25 mouse cellular contexts compared by ENCODE assay signal in genomic region chr9:100535618-100536262, GRCm38 (mm10). TPM values are rescaled to one million over a fixed set of nuclear protein-coding genes. Genes with fewer than 3 reads are reported as not detected.
A peak's percentile ranks its signal among the peaks of the same experiment; 100 is the strongest.
DNase-seq lines count a peak whose midpoint lies in the region; ATAC-seq and TF ChIP-seq lines count a peak whose summit lies in the region.
"Had no signal": no experiment of that assay in that cellular context is flagged by ENCODE, and none has a peak within 500 bp of the region (broad histone marks: within the 10 kb centered on the region; RNA-seq: fewer than 3 reads in every experiment).

No protein-coding gene starts in this region.

- ATAC-seq in forebrain, postnatal 0 days: no peak; the same call in 1 of the 2 replicates
- ATAC-seq in liver, embryonic 12.5 days: peak; percentile 72
- no peak for ATAC-seq in midbrain, embryonic 15.5 days (replicated peaks)
- no peak for ATAC-seq in midbrain, embryonic 13.5 days
- no peak for ATAC-seq in granulocyte monocyte progenitor cell, adult 5-6 weeks (replicated peaks; ENCODE audit: poor library complexity, severe bottlenecking)
- ATAC-seq: forebrain, embryonic 13.5 days; inflammation-experienced regulatory T-cells, adult 6 months had no signal

- H3K27me3 ChIP-seq in forebrain, postnatal 0 days (ENCODE audit: insufficient read depth, low read length): no peaks in the 10 kb centered on the region
- H3K27me3 ChIP-seq in forebrain, embryonic 10.5 days (ENCODE audit: poor library complexity, severe bottlenecking): no peaks in the 10 kb centered on the region
- no peaks in the 10 kb centered on the region for H3K27me3 ChIP-seq in liver, embryonic 12.5 days (replicated peaks)
- H3K27me3 ChIP-seq in midbrain, embryonic 15.5 days (replicated peaks): no peaks in the 10 kb centered on the region
- no peaks in the 10 kb centered on the region for H3K27me3 ChIP-seq in midbrain, embryonic 13.5 days
- H3K27me3 ChIP-seq: CH12.LX; embryonic facial prominence, embryonic 15.5 days; forebrain, embryonic 13.5 days; hindbrain, embryonic 13.5 days; limb, embryonic 15.5 days; stomach, embryonic 15.5 days had no signal

- H3K36me3 ChIP-seq in forebrain, postnatal 0 days (ENCODE audit: insufficient read depth): no peaks in the 10 kb centered on the region
- peaks cover 18% of the 10 kb centered on the region for H3K36me3 ChIP-seq in forebrain, embryonic 10.5 days (replicated peaks)
- H3K36me3 ChIP-seq in liver, embryonic 12.5 days: no peaks in the 10 kb centered on the region; the same call in 1 of the 2 replicates
- no peaks in the 10 kb centered on the region for H3K36me3 ChIP-seq in midbrain, embryonic 15.5 days (replicated peaks)
- H3K36me3 ChIP-seq in midbrain, embryonic 13.5 days: no peaks in the 10 kb centered on the region
- H3K36me3 ChIP-seq: embryonic facial prominence, embryonic 15.5 days; hindbrain, embryonic 13.5 days; limb, embryonic 15.5 days; stomach, embryonic 15.5 days had no signal

- H3K4me1 ChIP-seq in forebrain, postnatal 0 days (ENCODE audit: insufficient read depth): 0 out of 2 replicates have a peak, but pooled peaks cover 3% of the 10 kb centered on the region
- H3K4me1 ChIP-seq in forebrain, embryonic 10.5 days: no peaks in the 10 kb centered on the region
- H3K4me1 ChIP-seq in liver, embryonic 12.5 days: peaks cover 49% of the 10 kb centered on the region
- no peaks in the 10 kb centered on the region; the same call in 1 of the 2 replicates for H3K4me1 ChIP-seq in midbrain, embryonic 15.5 days
- H3K4me1 ChIP-seq in midbrain, embryonic 13.5 days (replicated peaks): no peaks in the 10 kb centered on the region
- H3K4me1 ChIP-seq: hindbrain, embryonic 13.5 days; stomach, embryonic 15.5 days had no signal

- no peaks in the 10 kb centered on the region for H3K9me3 ChIP-seq in forebrain, postnatal 0 days (ENCODE audit: low read length)
- no peaks in the 10 kb centered on the region; the same call in 1 of the 2 replicates for H3K9me3 ChIP-seq in forebrain, embryonic 10.5 days
- no peaks in the 10 kb centered on the region for H3K9me3 ChIP-seq in liver, embryonic 12.5 days (replicated peaks)
- no peaks in the 10 kb centered on the region for H3K9me3 ChIP-seq in midbrain, embryonic 15.5 days
- no peaks in the 10 kb centered on the region for H3K9me3 ChIP-seq in midbrain, embryonic 13.5 days
- H3K9me3 ChIP-seq: embryonic facial prominence, embryonic 15.5 days; limb, embryonic 15.5 days; stomach, embryonic 15.5 days had no signal

- DNase-seq in forebrain, postnatal 0 days: peak; percentile 24
- no peak for DNase-seq in forebrain, embryonic 10.5 days (ENCODE audit: extremely low spot score, low spot score)
- DNase-seq in lung, postnatal 25 days (ENCODE audit: low spot score): peak; percentile 47
- DNase-seq in lung, postnatal 4 days: no peak
- DNase-seq: adrenal gland, adult 8-10 months; cerebellum, adult 11 months; cerebellum, postnatal 14 days; heart, postnatal 14 days; kidney, adult 2 months; kidney, postnatal 10 days; retina, postnatal 1 day; thymus, adult 2 months had no signal

- no peak overlapping the region for H3K9ac ChIP-seq in forebrain, postnatal 0 days
- no peak overlapping the region for H3K9ac ChIP-seq in liver, embryonic 12.5 days
- no peak overlapping the region for H3K9ac ChIP-seq in midbrain, embryonic 15.5 days
- no peak overlapping the region for H3K9ac ChIP-seq in midbrain, embryonic 13.5 days (replicated peaks)
- H3K9ac ChIP-seq: embryonic facial prominence, embryonic 15.5 days; forebrain, embryonic 13.5 days; hindbrain, embryonic 13.5 days; limb, embryonic 15.5 days; stomach, embryonic 15.5 days had no signal

- H3K4me3 ChIP-seq in forebrain, postnatal 0 days (ENCODE audit: low read depth, low read length): no peak overlapping the region
- no peak overlapping the region for H3K4me3 ChIP-seq in forebrain, embryonic 10.5 days
- H3K4me3 ChIP-seq in liver, embryonic 12.5 days: no peak overlapping the region
- no peak overlapping the region for H3K4me3 ChIP-seq in midbrain, embryonic 15.5 days
- no peak overlapping the region for H3K4me3 ChIP-seq in midbrain, embryonic 13.5 days (replicated peaks)
- H3K4me3 ChIP-seq: embryonic facial prominence, embryonic 15.5 days; forebrain, embryonic 13.5 days; hindbrain, embryonic 13.5 days; limb, embryonic 15.5 days; stomach, embryonic 15.5 days had no signal

- no peak overlapping the region for H3K27ac ChIP-seq in forebrain, postnatal 0 days (ENCODE audit: low read depth, low read length)
- H3K27ac ChIP-seq in forebrain, embryonic 10.5 days: no peak overlapping the region
- H3K27ac ChIP-seq in liver, embryonic 12.5 days: no peak overlapping the region
- no peak overlapping the region for H3K27ac ChIP-seq in midbrain, embryonic 15.5 days
- no peak overlapping the region for H3K27ac ChIP-seq in midbrain, embryonic 13.5 days
- H3K27ac ChIP-seq: embryonic facial prominence, embryonic 15.5 days; forebrain, embryonic 13.5 days; hindbrain, embryonic 13.5 days; limb, embryonic 15.5 days; stomach, embryonic 15.5 days had no signal

- H3K4me2 ChIP-seq in forebrain, postnatal 0 days (ENCODE audit: low read depth): no peak overlapping the region
- no peak overlapping the region for H3K4me2 ChIP-seq in liver, embryonic 12.5 days
- no peak overlapping the region for H3K4me2 ChIP-seq in midbrain, embryonic 15.5 days
- H3K4me2 ChIP-seq in midbrain, embryonic 13.5 days (replicated peaks): no peak overlapping the region
- H3K4me2 ChIP-seq: embryonic facial prominence, embryonic 15.5 days; forebrain, embryonic 13.5 days; heart, embryonic 11.5 days; hindbrain, embryonic 13.5 days; limb, embryonic 15.5 days; stomach, embryonic 15.5 days had no signal

- no peak for TF ChIP-seq CTCF in forebrain, postnatal 0 days (IDR thresholded peaks at IDR 0.05; ENCODE audit: low read depth)

- 72% methylated on average over 2 of the region's 2 CpGs for WGBS in forebrain, postnatal 0 days
- 92% methylated on average over 2 of the region's 2 CpGs for WGBS in forebrain, embryonic 10.5 days
- 62% methylated on average over 2 of the region's 2 CpGs for WGBS in liver, embryonic 12.5 days (ENCODE audit: insufficient replicate concordance)
- 96% methylated on average over 2 of the region's 2 CpGs for WGBS in midbrain, embryonic 15.5 days
- 95% methylated on average over 2 of the region's 2 CpGs for WGBS in midbrain, embryonic 13.5 days

RNA-seq across cellular contexts. Expression of gene Nck1, which starts 10.2 kb away (rescaled TPM):
- 14.7 and 19.5 TPM in 2 replicates for total RNA-seq in forebrain, postnatal 0 days (2014; rRNA removed)
- 24.4 and 28.0 TPM in 2 replicates for polyA plus RNA-seq in forebrain, postnatal 0 days (2015; fragmentation: Nextera tagmentation; extraction: Ambion mirVana)
- 65.6 and 70.0 TPM in 2 replicates for polyA plus RNA-seq in forebrain, embryonic 10.5 days (2016; fragmentation: Nextera tagmentation; extraction: Ambion mirVana)
- polyA plus RNA-seq in liver, embryonic 12.5 days (2016; fragmentation: Nextera tagmentation; extraction: Ambion mirVana): 33.6 and 34.7 TPM in 2 replicates
- polyA plus RNA-seq in midbrain, embryonic 15.5 days (2015; fragmentation: Nextera tagmentation; extraction: Ambion mirVana): 52.4 and 53.6 TPM in 2 replicates
- 61.6 and 64.2 TPM in 2 replicates for polyA plus RNA-seq in midbrain, embryonic 13.5 days (2015; fragmentation: Nextera tagmentation; extraction: Ambion mirVana)
- total RNA-seq in granulocyte monocyte progenitor cell, adult 5-6 weeks (2014; fragmentation: Nextera tagmentation): 35.0 and 44.2 TPM in 2 replicates
- total RNA-seq in granulocyte monocyte progenitor cell, adult 5-6 weeks (2017): 35.5 and 61.4 TPM in 2 replicates

RNA-seq across cellular contexts. Expression of gene Slc35g2, which starts 35.1 kb away (rescaled TPM):
- total RNA-seq in forebrain, postnatal 0 days (2014; rRNA removed): 9.4 and 13.5 TPM in 2 replicates
- polyA plus RNA-seq in forebrain, postnatal 0 days (2015; fragmentation: Nextera tagmentation; extraction: Ambion mirVana): 5.6 and 10.5 TPM in 2 replicates
- 4.8 and 6.7 TPM in 2 replicates for polyA plus RNA-seq in forebrain, embryonic 10.5 days (2016; fragmentation: Nextera tagmentation; extraction: Ambion mirVana)
- polyA plus RNA-seq in liver, embryonic 12.5 days (2016; fragmentation: Nextera tagmentation; extraction: Ambion mirVana): 1.4 and 1.5 TPM in 2 replicates
- 17.6 and 18.1 TPM in 2 replicates for polyA plus RNA-seq in midbrain, embryonic 15.5 days (2015; fragmentation: Nextera tagmentation; extraction: Ambion mirVana)
- 12.0 and 12.2 TPM in 2 replicates for polyA plus RNA-seq in midbrain, embryonic 13.5 days (2015; fragmentation: Nextera tagmentation; extraction: Ambion mirVana)
- not detected in 2 replicates for total RNA-seq in granulocyte monocyte progenitor cell, adult 5-6 weeks (2014; fragmentation: Nextera tagmentation)
- 4.1 TPM in 1 of 2 replicates, not detected in the other for total RNA-seq in granulocyte monocyte progenitor cell, adult 5-6 weeks (2017)
- total RNA-seq: CH12.LX; megakaryocyte, adult 5-6 weeks had no signal

RNA-seq across cellular contexts. Expression of gene Il20rb, which starts 49.2 kb away (rescaled TPM):
- total RNA-seq in forebrain, postnatal 0 days (2014; rRNA removed): 0.92 and 1.1 TPM in 2 replicates
- polyA plus RNA-seq in forebrain, postnatal 0 days (2015; fragmentation: Nextera tagmentation; extraction: Ambion mirVana): 0.77 and 1.4 TPM in 2 replicates
- 1.6 and 1.8 TPM in 2 replicates for polyA plus RNA-seq in forebrain, embryonic 10.5 days (2016; fragmentation: Nextera tagmentation; extraction: Ambion mirVana)
- 0.42 and 0.43 TPM in 2 replicates for polyA plus RNA-seq in liver, embryonic 12.5 days (2016; fragmentation: Nextera tagmentation; extraction: Ambion mirVana)
- polyA plus RNA-seq in midbrain, embryonic 15.5 days (2015; fragmentation: Nextera tagmentation; extraction: Ambion mirVana): 0.43 and 0.52 TPM in 2 replicates
- polyA plus RNA-seq in midbrain, embryonic 13.5 days (2015; fragmentation: Nextera tagmentation; extraction: Ambion mirVana): 0.70 and 0.86 TPM in 2 replicates
- 0.84 and 4.0 TPM in 2 replicates for total RNA-seq in granulocyte monocyte progenitor cell, adult 5-6 weeks (2014; fragmentation: Nextera tagmentation)
- total RNA-seq in granulocyte monocyte progenitor cell, adult 5-6 weeks (2017): 0.13 and 2.0 TPM in 2 replicates

Comparison
In these comparisons a context has a peak if more than half of its experiments do, and no peak if none do; other contexts are left out.
1. DNase-seq: peak in forebrain, postnatal 0 days (single experiment) and lung, postnatal 25 days (single experiment); none in forebrain, embryonic 10.5 days (single experiment) and lung, postnatal 4 days (0 of 2).